Mouse (Mus musculus) cerebellum, adult 9-11 months (tissue): ENCODE data around the gene Ubald2.
"Not testable (repeated sequence)": the region's sequence is repeated elsewhere in the genome, so short reads cannot be mapped to it uniquely, and the experiment has no call there.

ENCODE experiments used
- DNase-seq: peaks from one replicate; pipeline ENCODE4 v3.0.0; 2022

Gene Ubald2

DNA sequence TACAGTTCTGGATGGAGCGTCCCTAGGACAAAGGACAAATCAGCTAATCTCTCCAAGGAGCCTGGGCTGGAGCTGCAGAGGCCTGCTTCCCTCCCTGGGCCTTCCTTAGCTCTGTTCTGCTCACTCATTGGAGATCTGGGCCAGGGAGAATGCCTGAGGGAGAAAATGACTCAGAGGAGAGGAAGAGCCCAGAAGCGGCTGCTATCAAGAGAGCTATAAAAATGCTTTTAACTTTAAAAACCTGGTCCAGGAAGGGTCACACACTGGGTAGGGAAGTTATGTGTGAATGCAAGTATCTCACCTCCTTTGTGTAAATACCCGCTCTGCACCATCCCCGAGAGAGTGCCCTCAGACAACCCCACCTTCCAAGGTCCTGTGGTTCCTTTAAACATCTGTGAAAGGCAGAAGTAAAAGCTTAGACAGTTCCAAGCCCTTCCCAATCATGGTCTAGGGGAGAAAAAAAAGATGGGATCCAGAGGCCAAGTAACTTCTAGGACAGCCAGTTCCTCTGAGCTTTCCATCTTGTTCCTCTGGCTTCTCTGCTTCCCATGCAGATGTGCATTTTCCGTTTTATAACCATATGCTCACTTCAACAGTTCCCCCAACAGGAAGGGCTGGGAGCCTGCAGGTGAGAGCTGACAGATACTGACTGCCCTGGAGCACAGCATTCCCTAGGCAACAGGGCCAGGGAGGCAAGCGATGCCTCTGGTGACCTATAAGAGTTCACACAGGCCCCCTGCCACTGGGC, 17.5 kb upstream of the Ubald2 start:
- no peak for DNase-seq

DNA sequence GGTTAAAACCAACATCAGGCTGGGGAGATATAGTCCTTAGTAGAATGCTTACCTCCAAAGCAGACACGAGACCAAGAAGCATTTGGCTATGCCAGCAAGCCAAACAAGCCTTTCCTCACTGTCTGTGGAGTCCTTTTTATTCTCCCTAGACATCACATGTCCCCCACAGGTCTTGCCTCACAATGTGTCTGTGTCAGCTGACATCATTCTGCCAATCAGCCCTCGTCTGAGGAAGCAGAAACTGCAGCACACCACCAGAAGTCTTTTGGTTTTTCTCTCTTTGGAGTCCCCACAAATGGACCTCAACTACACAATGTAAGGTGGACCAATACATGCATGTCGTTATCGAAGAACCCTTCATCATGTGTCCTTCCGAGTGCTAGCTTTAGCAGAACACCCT, 16.8 kb upstream of the Ubald2 start:
- no peak for DNase-seq

DNA sequence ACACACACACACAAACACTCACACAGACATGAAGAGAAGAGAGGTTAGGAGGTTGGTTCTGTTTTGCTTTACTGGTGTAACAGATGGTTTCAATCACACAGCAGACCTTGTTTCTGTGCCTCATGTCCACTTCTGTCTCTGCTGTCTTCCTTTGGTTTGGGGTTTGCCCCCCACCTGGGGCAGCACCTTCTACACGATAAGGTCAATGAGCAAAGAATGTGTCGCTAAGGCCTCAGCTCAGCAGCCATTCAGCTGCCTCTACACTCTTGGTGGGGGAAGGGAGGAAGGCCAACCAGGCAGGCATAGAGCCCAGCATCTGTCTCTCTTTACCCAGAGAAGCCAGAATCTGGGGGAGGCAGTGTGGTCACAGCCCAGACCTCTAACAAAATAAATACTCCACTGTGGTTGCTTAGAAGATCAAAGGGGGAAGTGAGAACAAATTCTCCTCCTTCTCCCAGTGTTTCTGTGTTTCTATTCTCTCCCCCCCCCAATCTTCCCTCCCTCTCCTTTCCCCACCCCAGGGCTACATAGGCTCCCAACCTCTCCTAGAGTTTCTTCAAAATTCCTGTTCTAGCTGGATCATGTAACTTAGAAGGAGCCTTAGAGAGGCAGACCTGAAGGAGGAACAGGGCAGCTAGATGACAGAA, 15.6 kb upstream of the Ubald2 start:
- DNase-seq: no peak

DNA sequence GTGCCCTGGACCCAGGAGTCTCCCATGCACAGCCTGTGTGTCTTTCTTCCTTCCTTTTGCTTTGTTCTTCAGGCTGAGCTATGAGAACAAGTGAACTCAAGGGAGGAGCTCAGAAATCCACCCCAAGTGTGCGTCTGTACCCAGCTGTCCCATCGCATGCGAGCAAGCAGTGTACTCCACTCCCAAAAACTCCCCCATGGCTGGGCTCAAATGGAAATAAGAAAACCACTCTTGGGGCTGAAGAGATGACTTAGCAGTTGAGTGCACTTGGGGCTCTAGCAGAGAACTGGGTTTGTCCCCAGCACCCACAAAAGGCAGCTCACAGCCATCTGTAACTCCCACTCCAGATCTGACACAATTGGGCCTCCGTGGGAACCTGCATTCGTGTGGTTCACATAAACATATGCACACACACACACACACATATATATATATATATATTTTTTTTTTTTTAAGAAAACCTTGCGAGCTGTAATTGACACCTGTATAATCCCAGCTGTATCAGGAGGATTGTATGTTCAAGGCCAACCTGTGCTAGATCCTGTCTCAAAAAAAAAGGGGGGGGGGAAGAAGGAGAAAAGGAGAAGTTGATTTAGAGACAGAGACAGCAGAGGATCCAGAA, 14.9 kb upstream of the Ubald2 start:
- no peak for DNase-seq

DNA sequence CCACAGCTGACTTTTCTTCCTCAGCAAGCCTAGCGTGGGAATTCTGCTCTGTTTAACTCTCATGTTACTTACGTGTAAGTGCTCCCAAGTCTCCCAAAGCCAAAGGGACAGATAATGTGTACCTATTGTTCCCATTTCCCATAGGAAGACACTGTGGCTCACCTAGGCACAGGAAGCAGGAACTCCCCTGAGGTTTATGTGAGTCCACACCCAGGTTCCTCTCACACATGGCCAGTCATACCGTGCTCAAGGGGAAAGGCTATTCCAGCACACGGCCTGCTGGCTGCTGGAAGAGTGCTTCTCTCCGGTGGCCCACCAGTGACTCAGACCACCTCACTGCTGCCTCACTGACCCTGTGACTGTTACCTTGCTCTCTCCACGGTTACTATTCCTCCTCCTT, 12.8 kb upstream of the Ubald2 start:
- no peak for DNase-seq

DNA sequence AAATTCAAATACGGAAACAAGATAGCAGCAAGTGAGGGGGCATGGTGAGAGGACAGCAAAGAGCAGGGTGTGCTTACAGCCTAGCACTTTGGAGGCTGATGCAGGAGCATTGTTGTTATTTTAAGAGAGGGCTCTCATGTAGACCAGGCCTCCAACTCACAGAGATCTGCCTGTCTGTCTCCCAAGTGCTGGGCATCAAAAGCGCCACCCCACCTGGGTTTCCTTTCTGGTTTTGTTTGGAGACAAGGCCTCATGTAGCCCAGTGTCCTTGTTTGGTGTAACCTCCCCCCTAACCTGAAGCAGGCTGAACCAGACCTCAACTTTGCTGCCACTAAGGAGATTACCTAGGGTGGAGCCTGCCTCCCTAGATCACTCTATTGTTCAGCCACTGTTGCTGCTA, 11.3 kb upstream of the Ubald2 start:
- DNase-seq: no peak

DNA sequence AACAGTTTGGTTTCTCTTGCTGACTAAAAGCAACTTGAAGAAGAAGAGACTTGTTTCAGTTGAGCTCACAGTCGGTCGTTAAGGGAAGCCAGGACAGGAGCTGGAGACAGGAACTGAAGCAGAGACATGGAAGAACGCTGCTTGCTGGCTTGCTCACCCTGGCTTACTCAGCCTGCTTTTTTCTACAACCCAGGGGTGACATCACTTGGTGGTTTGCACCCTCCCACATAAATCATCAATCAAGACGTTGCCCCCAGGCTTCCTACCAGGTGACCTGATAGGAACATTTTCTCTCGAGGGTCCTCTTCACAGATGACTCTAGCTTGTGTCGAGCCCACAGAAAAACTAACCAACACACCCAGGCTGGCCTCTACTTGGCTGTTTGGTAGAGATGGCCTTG, 10.7 kb upstream of the Ubald2 start:
- DNase-seq: no peak

DNA sequence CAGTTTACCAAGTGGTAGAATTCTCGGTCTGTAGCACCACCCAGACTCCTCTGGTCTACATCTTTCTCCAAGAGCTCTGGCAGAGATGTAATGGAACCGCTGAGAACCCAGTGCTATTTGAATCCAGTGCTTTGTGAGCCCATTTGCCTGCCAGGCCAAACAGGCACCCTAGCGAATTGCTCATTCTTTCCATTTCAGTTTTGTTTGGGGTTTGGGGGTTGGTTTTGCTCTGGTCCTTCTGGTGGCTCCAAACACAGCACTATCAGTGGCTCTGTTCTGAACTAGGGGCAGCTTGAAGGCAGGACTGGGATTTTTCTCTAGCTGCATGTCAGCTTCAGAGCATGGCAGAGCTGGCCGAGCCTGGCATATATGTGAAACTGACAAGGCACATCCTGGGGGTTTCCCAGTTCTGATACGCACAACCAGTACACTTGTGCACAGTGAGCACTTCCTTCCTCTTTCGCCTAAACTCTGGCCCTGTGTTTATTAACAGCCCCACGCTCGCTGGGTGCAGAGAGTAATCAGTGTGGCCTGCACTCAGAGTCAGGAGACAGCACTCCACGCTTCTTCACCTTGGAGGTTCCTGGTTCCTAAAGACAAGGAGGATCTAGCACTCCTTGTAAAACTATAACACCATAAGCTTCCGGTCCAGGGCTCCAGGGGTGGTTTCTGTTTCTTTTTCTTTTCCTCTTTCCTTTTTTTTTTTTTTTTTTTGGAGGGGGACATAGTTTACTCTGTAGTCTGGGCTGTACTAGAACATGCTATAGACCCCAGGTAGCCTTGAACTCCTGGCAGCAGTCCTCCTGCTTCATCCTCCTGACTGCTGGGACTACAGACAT, 9.9 kb upstream of the Ubald2 start:
- DNase-seq: no peak

DNA sequence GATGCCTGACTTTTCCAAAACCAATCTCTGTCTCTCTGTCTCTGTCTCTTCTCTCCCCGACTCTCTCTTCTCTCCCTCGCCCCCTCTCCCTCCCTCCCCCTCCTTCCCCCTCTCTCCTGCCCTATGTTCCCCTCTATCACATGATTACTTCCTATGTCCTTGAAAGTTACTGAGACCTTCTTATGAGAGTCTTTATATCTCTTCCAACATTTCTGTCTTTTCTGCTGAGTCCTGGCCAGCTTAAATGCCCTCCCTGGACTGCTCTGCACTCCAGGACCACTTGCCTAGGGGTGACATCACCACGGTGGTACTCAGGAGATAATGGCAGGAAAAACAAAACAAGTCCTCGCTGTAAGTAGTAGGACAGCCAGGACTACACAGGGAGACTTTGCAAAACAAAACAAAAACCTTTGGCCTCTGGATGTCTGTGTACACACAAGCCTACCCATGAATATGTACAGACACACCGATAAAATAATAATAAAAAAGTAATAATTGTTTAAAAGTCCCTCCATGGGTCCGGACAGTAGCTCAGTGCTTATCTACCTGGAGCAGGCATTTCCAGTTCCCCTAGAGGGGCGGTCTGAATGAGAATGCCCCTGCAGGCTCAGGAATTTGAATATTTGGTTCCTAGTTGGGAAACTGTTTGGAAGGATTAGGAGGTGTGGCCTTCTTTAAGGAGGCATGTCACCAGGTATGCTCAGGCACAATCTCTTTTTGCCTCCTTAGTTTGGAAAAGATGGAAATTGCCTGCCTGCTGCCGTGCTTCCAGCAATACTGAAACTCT, 9.1 kb upstream of the Ubald2 start:
- no peak for DNase-seq

DNA sequence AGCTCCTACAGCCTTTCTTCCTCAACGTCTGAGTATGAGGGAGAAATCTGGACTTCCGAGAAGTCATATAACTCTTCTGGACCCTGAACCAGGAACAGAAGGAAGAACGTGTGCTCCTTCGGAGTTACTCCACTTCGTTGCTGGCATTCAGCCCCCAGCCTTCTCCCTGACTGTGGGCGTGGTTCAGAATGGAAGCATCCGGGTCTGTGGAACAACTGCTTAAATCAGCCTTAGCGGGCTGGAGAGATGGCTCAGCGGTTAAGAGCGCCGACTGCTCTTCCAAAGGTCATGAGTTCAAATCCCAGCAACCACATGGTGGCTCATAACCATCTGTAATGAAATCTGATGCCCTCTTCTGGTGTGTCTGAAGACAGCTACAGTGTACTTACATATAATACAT, 7.6 kb upstream of the Ubald2 start:
- DNase-seq: not testable (repeated sequence)

DNA sequence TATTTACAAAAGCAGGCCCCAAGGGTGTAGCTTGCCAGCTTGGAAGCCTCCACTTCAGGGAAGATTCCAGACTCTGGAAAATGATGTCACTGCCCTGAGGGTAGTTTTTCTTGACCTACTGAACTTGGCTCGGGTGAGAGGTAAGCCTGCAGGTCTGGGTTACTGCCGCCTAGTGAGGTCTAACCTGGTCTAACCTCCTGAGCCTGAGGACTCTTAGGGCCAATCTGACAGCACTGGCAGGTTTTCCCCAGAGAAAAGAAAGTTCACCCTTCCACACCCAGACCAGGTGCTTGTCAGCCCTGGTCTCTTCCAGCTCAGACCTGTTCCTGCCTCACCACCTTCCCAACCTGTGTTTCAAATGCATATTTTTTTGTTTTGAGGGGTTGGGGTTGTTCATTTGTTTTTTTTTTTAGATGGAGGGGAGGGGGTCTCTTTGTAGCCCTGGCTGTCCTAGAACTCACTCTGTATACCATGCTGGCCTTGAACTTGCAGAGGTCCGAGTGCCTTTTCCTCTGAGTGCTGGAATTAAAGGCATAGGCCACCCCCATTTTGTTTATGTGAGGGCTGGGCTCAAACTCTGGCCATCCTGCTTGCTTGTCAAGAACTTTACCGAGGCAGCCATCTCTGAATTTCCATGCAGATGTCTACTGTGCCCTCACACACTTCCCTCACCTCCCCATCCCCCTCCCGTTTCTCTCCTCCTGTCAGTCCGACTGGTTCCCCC, 6.9 kb upstream of the Ubald2 start:
- DNase-seq: no peak

DNA sequence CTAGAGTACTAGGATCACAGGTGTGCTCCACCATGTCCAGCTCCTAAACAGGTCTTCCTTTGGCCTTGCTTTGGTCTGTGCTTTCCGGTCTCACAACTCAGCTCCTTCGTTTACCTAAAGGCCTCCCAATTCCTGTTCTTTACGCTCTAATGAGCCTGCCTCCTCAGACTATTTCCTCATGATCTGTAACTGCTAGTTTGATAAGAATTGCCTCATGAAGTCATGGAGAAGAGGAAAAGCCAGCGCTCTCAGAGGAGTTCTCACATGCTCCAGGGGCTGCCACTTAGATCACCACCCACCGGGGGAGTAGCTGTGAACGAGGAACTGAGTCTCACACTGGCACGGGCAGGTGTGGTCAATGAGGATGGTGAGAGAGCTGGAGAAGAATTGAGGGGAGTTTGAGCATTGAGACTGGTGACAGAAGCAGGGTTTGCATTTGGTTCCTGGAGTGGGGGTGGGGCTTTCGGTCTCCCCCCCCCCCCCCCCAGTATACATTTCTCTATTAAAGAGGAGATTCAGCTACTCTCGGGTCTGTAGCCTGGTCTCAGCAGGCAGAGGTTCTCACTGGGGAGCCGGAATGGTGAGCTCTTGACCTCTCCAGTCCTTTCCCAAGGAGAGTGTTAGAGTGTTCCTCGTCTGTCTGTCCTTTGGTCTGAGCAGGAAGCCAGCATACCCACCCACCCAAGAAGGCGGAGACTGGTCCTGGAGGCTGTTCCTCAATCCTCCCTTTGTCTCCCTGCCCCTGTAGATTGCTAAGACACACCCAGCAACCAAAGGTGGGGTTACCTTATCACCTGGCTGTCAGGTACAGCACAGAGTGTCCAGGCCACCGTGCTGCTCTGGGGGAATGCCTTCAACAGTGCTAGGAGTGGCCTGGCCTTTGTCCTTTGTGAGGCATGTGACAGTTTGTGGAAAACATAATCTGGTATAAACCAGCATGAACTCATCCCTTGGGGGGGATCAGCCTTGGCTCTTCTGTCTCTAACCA, 4.7 kb upstream of the Ubald2 start:
- DNase-seq: no peak

DNA sequence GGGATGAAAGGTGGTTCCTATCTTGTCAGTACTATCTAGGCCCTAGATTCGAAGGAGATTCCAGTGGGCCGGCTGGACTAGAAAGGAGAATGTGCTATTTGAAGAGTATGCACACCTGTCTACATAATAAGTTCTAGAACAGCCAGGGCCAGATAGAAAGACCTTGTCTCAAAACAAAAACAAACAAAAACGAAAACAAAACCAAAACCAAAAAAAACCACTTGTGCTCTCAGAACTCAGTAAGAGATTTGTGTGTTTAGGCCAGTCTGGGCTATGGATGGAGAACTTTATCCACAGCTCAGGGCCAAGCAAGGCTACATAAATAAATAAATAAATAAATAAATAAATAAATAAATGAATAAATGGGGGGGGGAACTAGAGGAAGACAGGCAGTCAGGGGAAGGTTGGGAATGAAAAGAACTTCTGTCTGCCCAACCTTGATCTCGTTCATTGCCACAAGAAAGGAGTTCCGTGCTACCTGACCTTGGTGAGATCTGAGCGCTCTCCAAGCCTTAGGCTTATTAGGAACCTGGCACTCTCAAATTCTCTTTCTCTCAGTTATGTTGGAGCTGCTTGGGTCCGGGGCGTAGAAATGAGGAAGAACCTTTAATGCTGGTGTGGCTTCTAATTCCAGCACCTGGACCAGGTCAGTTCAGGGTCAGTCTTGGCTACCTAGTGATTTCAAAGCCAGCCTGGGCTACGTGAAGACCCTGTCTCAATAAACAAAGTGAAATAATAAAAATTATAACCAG, 3.9 kb upstream of the Ubald2 start:
- no peak for DNase-seq

DNA sequence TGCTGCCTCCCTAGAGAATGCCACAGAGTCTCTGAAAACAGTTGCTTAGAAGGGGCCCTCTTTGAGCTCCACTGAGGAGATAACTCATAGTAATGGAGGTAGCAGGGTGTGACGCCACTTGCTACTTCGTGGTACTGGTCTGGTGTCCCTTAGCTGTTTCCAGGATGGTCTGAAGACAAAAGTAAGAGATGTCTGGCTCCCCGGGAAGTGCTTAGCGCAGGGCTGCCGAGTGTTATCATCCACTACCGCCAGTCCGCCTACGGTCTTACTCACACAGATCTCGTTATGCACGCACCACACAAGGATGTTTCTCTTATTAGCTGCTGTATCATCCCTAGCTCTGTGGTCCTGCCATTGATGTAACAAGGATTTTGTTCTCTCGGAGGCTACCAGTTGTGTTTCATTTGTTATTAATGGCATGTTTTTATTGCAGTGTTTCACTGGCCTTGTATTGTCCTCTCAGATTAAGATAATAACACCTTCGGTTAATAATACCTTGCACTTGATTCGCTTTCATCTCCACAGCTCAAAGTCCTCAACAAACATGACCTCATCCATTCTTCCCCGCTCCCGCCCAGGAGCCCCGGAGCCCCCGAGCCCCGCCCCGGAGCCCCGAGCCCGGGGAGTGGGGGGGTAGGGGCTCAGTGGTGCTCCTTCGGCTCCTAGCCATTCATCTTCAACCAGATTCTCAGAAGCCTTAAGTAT, 3.0 kb upstream of the Ubald2 start:
- DNase-seq: no peak

DNA sequence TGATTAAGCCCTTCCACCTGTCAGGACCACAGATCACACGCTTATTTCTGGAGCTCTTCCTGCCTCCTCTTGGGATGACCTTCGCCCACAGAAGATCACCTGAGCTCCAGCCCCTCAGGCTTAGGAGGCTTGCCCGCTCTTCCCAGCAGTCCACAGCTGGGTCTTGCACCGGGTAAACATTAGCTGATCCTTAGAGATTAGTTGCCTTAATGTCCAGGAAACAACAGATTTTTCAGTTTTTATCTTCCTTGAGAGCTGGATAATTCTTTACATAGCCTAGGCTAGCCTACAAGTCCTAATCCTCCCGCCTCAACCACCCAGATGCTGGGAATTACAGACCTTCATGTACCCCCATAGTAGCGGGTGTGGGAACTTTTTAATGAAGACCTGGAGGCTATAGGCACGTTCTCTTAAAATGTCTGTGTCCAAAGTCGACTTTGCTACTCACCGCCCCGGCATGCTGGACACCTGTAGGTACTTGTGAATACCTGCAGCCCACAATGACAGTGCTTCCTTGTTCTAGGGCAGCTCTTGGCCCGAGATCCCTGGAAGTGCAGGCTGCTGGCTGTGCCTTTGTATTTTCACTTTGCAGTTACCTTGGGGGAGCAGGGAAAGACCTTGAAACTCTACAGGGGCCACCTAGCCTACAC, 2.3 kb upstream of the Ubald2 start:
- no peak for DNase-seq

DNA sequence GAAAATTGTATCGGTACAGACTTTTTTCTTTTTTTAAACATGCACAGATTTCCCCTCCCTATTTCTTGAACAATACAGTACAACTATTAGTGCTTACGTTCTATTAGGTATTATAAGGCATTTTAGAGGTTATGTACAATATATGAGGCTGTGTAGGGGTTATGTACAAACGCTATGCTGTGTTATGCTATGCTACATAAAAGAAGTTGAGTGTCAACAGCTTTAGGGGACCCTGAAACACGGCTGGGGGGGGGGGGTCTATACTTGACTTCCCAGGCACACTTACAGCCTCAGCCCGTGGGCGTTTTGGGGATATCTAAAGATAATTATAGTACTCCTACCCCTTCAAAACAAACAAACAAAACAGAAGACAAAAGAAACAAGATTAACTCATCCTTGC, 1.8 kb upstream of the Ubald2 start:
- DNase-seq: no peak

DNA sequence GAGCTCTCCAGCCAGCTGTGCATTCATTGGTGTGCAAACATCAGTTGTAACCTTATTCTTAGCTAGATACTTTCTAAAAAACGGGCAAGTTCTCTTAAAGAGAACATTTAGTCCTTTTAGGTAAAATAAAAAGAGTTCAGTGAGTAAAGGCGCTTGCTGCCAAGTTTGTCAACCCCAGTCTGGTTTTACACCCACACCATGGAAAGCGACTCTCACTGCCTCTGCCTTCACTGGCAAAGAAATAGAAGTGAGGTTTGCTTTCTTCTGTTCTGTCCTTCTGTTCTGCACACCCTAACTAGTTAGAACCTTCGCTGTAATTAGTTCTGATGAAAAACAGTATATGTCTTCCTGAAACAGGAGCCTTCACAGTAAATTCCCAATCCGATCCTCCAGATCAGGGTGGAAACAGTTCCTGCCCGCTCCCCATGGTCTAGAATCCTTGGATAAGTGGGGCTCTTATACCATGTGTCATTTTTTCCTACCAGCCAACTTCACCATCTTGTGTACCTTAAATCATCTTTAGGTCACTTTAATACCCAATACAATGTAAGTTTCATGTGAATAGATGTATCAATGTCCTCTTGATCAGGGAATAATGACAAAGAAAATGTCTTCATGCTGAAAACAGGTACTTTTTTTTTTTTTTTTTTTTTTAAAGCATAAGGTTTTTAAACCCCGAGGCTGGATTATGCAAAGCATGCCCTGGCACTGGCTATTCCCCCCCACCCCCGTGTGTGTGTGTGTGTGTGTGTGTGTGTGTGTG, 1.1 kb upstream of the Ubald2 start:
- no peak for DNase-seq
